Mouse (Mus musculus): Measurements from ENCODE around the gene Myo1e. TPM values are rescaled to one million over a fixed set of nuclear protein-coding genes. Genes with fewer than 3 reads are reported as not detected.
A peak's percentile ranks its signal among the peaks of the same experiment; 100 is the strongest.

Gene Myo1e
- polyA plus RNA-seq, 1 experiment = 21.2 TPM

DNA sequence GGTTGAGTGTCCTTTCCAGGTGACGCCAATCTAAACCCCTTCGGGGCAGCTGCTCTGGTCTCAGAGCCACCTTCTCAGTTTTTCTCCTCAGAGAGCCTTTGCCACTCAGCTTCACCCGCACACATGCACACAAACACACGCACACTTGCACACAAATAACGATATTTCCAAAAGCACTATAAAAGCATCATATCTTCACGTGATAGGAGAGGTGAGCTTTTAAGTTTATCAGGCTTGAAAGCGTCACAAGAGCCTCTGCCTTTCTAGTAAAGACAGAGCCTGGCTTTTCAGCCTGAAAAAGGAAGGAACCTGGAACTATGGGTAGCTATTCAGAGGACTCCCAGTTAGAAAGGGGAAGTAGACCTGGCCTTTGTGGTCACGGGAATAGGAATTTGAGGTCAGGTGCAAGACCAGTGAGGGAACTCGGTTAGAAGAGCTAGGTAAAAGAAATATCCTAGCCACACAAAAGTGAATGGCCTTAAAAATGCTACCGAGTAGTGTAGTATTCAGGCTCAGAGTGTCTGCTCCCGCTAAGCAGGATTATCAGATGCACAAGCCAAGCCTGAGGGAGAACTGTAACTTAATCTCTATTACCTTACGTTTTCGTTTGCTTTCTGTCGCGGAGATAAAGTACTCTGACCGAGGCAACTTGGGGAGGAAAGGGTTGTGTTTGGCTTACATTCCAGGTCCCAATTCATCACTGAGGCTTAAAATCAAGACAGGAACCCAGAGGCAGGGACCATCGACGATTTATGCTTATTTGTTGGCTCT lies 178.0 kb downstream of the Myo1e start:
- Histone ChIP-seq H3K4me3 (replicated peaks; ENCODE audit: extremely low read depth, low read depth, low read length) (no peak overlapping the region), H3K4me1 (ENCODE audit: control insufficient read depth, insufficient read depth, low read length) (no peaks in the 10 kb centered on the region)
- TF ChIP-seq POLR2A (IDR thresholded peaks at IDR 0.05; ENCODE audit: borderline replicate concordance, extremely low read depth, low read depth, low read length) (no peak), CTCF (IDR thresholded peaks at IDR 0.05; ENCODE audit: insufficient read depth, low read length) (no peak)
- WGBS = 71% methylated on average over 18 of the region's 18 CpGs
- DNase-seq = no peak

DNA sequence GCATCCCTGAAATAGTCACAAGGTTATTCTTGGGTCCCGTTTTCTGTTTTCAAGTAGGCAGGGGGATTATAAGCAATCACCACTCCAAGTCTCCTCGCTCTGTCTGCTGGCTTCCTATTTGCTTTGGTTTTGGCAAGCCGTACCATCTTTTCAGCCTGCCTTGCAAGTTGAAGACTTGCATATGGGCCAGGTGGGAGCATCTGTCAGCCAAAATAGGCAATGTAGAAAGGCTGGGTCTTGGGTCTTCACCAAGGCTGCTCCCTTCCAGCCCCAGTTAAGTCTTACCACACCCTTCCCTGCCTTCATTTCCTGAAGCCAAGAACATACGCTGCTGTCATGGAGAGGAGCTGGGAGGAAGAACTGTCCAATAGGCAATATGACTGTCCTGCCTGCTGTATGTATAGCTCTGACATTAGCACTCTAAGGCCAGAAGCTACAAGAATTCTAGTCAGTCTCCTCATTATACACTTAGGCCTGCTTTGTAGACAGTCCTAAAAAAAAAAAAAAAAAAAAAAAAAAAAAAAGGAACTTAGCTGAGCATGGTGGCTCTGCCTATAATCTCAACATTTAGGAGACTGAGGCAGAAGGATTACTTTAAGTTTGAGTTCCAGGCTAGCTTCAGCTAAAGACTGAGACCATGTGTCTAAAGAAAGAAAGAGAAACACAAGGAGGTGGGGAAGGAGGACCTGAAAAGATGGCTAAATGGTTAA lies 180.4 kb downstream of the Myo1e start:
- DNase-seq = no peak
- H3K4me1 ChIP-seq (ENCODE audit: control insufficient read depth, insufficient read depth, low read length) = no peaks in the 10 kb centered on the region
- WGBS = 79% methylated on average over 4 of the region's 4 CpGs
- no peak overlapping the region for H3K4me3 ChIP-seq (replicated peaks; ENCODE audit: extremely low read depth, low read depth, low read length)
- TF ChIP-seq CTCF (IDR thresholded peaks at IDR 0.05; ENCODE audit: insufficient read depth, low read length) = no peak
- TF ChIP-seq POLR2A (IDR thresholded peaks at IDR 0.05; ENCODE audit: borderline replicate concordance, extremely low read depth, low read depth, low read length) = no peak

DNA sequence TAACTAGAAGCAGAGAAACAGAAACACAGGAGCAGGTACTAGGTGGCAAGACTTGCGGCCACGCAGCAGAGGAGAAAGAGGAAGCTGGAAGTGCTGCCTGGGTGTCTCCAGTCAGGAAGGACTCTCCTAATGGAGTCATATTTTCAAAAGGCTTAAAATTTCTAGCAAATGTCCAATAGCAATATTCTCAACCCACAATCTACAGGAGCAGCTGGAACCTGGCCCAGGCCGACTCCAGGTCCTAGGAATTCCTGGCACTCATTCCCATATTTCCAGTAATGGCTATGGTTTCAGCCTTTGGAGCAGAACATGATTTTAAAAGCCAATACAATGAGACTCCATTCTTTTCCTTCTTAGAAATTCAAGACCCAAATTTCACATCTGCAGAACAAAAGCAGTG lies 182.4 kb downstream of the Myo1e start:
- DNase-seq = no peak
- 68% methylated on average over 3 of the region's 3 CpGs for WGBS
- H3K4me1 ChIP-seq (ENCODE audit: control insufficient read depth, insufficient read depth, low read length) = no peaks in the 10 kb centered on the region
- H3K4me3 ChIP-seq (replicated peaks; ENCODE audit: extremely low read depth, low read depth, low read length) = no peak overlapping the region
- TF ChIP-seq POLR2A (IDR thresholded peaks at IDR 0.05; ENCODE audit: borderline replicate concordance, extremely low read depth, low read depth, low read length) = no peak
- TF ChIP-seq CTCF (IDR thresholded peaks at IDR 0.05; ENCODE audit: insufficient read depth, low read length) = no peak

DNA sequence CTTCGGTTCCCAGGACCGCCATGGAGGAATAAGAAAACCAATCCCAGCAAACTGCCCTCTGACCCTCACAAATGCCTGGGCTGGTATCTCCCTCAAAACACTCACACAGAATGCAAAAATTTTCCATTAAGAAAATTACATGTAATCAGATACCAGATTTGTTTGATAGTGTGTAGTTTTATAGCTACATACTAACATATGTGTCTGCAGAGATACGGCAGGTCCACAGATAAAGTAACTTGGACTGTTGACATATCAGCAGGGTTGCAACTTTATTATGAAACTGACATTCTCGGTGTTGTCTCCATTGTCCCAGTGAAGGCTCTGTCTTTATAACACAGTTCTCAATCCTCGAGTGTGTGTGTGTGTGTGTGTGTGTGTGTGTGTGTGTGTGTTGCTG lies 183.9 kb downstream of the Myo1e start:
- H3K4me3 ChIP-seq (replicated peaks; ENCODE audit: extremely low read depth, low read depth, low read length) = no peak overlapping the region
- TF ChIP-seq CTCF (IDR thresholded peaks at IDR 0.05; ENCODE audit: insufficient read depth, low read length) (no peak), POLR2A (IDR thresholded peaks at IDR 0.05; ENCODE audit: borderline replicate concordance, extremely low read depth, low read depth, low read length) (no peak)
- no peak for DNase-seq
- WGBS = 92% methylated on average over 5 of the region's 5 CpGs
- H3K4me1 ChIP-seq (ENCODE audit: control insufficient read depth, insufficient read depth, low read length) = no peaks in the 10 kb centered on the region

DNA sequence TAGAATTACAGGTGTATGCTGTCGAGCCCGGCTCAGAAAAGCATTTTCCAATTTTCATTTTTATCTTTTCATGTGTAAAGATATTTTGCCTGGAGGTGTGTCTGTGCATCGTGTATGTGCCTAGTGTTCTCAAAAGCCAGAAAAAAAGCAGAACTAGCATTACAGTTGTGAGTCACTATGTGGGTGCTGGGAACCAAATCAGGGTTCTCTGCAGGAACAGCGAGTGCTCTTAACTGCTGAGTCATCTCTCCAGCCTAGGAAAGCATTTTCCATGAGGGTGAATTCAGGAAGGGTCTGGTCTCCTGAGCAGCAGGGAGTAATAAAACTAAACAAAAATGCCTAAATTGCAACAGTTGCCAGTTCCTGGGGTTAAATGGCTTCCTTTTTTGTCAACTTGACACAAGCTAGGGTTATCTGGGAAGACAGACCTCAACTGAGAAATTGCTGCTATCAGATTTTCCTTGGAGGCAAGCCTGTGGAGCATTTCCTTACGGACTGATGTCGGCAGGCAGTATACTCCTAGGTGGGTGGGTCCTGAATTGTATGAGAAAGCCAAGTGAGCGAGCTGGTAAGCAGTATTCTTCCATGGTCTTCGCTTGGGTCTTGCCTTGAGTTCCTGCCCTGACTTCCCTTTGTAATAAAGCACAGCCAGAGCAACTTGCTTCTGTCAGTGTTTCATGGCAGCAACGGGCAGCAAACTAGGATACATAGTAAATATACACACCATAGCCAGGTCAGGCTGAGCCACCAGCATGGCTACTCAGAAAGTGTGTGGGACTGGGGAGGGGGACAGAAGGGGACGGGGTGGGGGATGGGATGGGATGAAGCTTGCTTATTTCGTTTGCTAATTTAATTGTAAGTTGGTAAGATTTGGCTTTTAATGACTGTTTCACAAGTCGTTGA lies 184.8 kb downstream of the Myo1e start:
- no peak for TF ChIP-seq POLR2A (IDR thresholded peaks at IDR 0.05; ENCODE audit: borderline replicate concordance, extremely low read depth, low read depth, low read length)
- no peak for TF ChIP-seq CTCF (IDR thresholded peaks at IDR 0.05; ENCODE audit: insufficient read depth, low read length)
- H3K4me1 ChIP-seq (ENCODE audit: control insufficient read depth, insufficient read depth, low read length) = no peaks in the 10 kb centered on the region
- no peak overlapping the region for H3K4me3 ChIP-seq (replicated peaks; ENCODE audit: extremely low read depth, low read depth, low read length)
- WGBS = 68% methylated on average over 12 of the region's 12 CpGs
- no peak for DNase-seq

DNA sequence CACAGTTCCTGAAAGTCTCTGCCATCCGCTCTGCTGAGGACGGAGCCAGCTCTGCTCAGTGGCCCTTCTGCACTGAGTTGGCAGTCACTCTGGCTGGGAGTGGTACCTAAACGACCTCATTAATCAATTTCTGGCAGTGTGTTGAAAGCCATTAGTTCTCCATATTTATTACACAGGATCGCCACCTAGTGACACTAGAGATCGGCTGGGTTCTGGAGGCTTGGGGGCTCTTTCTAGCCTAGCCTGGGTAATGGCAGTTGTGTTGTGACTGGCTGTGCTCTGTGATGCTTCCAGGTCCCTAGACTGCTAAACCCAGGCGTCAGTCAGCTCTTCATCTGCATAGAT lies 185.4 kb downstream of the Myo1e start:
- DNase-seq = no peak
- no peaks in the 10 kb centered on the region for H3K4me1 ChIP-seq (ENCODE audit: control insufficient read depth, insufficient read depth, low read length)
- TF ChIP-seq POLR2A (IDR thresholded peaks at IDR 0.05; ENCODE audit: borderline replicate concordance, extremely low read depth, low read depth, low read length) (no peak), CTCF (IDR thresholded peaks at IDR 0.05; ENCODE audit: insufficient read depth, low read length) (peak; percentile 34)
- no peak overlapping the region for H3K4me3 ChIP-seq (replicated peaks; ENCODE audit: extremely low read depth, low read depth, low read length)
- WGBS = 24% methylated on average over 6 of the region's 6 CpGs

DNA sequence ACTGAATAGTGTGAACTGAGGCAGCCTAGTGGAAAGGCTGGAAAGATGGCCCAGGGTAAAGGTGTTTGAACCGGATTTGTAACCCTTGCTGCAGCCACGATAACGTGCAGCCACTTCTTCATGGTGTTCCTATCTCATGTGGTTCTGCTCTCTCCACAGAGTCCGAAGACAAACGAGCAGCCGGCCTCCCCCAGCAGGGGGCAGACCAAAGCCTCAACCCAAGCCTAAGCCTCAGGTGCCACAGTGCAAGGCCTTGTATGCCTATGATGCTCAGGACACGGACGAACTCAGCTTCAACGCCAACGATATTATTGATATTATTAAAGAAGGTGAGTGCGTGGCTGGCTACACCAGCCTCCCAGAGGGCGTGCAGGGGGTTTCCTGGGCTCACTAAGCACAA lies 188.5 kb downstream of the Myo1e start:
- 84% methylated on average over 12 of the region's 12 CpGs for WGBS

DNA sequence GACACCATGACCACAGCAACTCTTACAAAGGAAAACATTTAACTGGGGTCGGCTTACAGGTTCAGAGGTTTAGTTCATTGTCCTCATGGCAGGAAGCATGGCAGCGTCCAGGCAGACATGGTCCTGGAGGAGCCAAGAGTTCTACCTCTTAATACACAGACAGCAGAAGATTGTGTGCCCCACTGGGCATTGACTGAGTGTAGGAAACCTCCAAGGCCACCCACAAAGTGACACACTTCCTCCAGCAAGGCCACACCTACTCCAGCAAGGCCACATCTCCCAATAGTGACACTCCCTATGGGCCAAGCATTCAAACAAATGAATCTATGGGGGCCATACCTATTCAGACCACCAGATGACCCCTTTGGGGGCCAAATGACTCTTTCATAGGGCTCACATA lies 188.9 kb downstream of the Myo1e start:
- 78% methylated on average over 2 of the region's 2 CpGs for WGBS
- no peak for DNase-seq
- no peak for TF ChIP-seq CTCF (IDR thresholded peaks at IDR 0.05; ENCODE audit: insufficient read depth, low read length)
- TF ChIP-seq POLR2A (IDR thresholded peaks at IDR 0.05; ENCODE audit: borderline replicate concordance, extremely low read depth, low read depth, low read length) = no peak
- H3K4me3 ChIP-seq (replicated peaks; ENCODE audit: extremely low read depth, low read depth, low read length) = no peak overlapping the region
- no peaks in the 10 kb centered on the region for H3K4me1 ChIP-seq (ENCODE audit: control insufficient read depth, insufficient read depth, low read length)

More for the DNA sequence above, 188.5 kb downstream of the Myo1e start:
- TF ChIP-seq POLR2A (IDR thresholded peaks at IDR 0.05; ENCODE audit: borderline replicate concordance, extremely low read depth, low read depth, low read length) = no peak
- peak; percentile 24; the same call in 1 of the 2 replicates for TF ChIP-seq CTCF (IDR thresholded peaks at IDR 0.05; ENCODE audit: insufficient read depth, low read length)
- Histone ChIP-seq H3K4me3 (replicated peaks; ENCODE audit: extremely low read depth, low read depth, low read length) (no peak overlapping the region), H3K4me1 (ENCODE audit: control insufficient read depth, insufficient read depth, low read length) (no peaks in the 10 kb centered on the region)
- no peak for DNase-seq

DNA sequence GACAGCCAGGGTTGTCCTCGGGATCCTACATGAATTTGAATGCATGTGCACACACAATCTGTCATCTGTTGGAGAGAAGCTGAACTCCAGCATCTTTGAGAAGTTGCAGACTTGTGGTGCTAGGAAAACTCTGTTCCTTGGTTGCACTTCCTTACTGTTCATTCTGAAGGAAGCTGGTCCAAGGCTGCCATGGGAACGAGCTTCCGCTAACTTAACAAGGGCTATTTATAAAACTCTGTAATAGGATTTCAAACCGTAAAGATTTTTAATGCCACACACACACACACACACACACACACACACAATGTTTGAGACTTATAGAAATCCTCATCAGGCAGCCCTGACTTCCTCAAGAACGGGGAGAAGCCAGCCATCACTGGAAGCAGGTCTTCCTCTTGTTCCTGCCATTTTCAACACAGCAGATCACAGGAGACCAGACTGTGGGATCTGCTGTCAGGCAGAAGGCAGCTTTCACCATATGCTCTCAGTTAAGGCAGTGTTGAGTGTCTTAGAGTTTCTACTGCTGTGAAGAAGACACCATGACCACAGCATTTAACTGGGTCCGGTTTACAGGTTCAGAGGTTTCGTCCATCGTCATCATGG lies 194.9 kb downstream of the Myo1e start:
- no peak for DNase-seq
- 85% methylated on average over 8 of the region's 8 CpGs for WGBS
- TF ChIP-seq CTCF (IDR thresholded peaks at IDR 0.05; ENCODE audit: insufficient read depth, low read length) (no peak), POLR2A (IDR thresholded peaks at IDR 0.05; ENCODE audit: borderline replicate concordance, extremely low read depth, low read depth, low read length) (no peak)
- Histone ChIP-seq H3K4me1 (ENCODE audit: control insufficient read depth, insufficient read depth, low read length) (no peaks in the 10 kb centered on the region), H3K4me3 (replicated peaks; ENCODE audit: extremely low read depth, low read depth, low read length) (no peak overlapping the region)
